Mouse (Mus musculus) kidney, embryonic 15.5 days (tissue): ENCODE data around the gene Gm42906. TPM values are rescaled to one million over a fixed set of nuclear protein-coding genes. Genes with fewer than 3 reads are reported as not detected.

Source experiments
- ATAC-seq: fragments of 200-750 bp; cut with Nextera tagmentation; replicated peaks from 2 replicates; pipeline ENCODE4 v1.8.0; 2017; ENCODE audit warnings: moderate TSS enrichment; ENCODE audit not compliant: low FRiP score
- H3K27ac ChIP-seq: fragments of 300-500 bp; sonication (generic); 2 replicates; pipeline ENCODE4 v1.5.1; 2015; ENCODE audit warnings: mild to moderate bottlenecking, inconsistent platforms
- H3K27me3 ChIP-seq: fragments of 300-500 bp; sonication (generic); 2 replicates; pipeline ENCODE4 v1.6.1; 2015; ENCODE audit warnings: inconsistent platforms
- H3K36me3 ChIP-seq: fragments of 300-500 bp; sonication (generic); 2 replicates; pipeline ENCODE4 v1.6.1; 2015; ENCODE audit warnings: inconsistent platforms
- H3K4me1 ChIP-seq: fragments of 300-500 bp; sonication (generic); 2 replicates; pipeline ENCODE4 v1.6.1; 2015; ENCODE audit warnings: inconsistent platforms
- H3K4me2 ChIP-seq: fragments of 300-500 bp; sonication (generic); 2 replicates; pipeline ENCODE4 v1.6.1; 2015; ENCODE audit warnings: moderate library complexity, mild to moderate bottlenecking, inconsistent platforms
- H3K4me3 ChIP-seq: fragments of 300-500 bp; sonication (generic); replicated peaks from 2 replicates; pipeline ENCODE4 v1.5.1; 2015; ENCODE audit warnings: mild to moderate bottlenecking, inconsistent platforms
- H3K9ac ChIP-seq: fragments of 300-500 bp; sonication (generic); 2 replicates; pipeline ENCODE4 v1.6.1; 2015; ENCODE audit warnings: mild to moderate bottlenecking, inconsistent platforms
- H3K9me3 ChIP-seq: fragments of 300-500 bp; sonication (generic); replicated peaks from 2 replicates; pipeline ENCODE4 v1.6.1; 2016; ENCODE audit warnings: inconsistent platforms
- WGBS: fragments of 180-500 bp; shearing (Covaris S2); methylation state at CpG from one replicate; pipeline ENCODE4 v1.1.7; 2015; ENCODE audit warnings: mixed read lengths; 5-methylcytosine and 5-hydroxymethylcytosine counted together
- polyA plus RNA-seq: library from polyadenylated mRNA; unstranded; fragments of >200 nt; fragmentation: Nextera tagmentation; extraction: Ambion mirVana; gene quantifications from 2 replicates; pipeline ENCODE4 v1.2.1, GENCODE M21; 2015

Gene Gm42906
- polyA plus RNA-seq, 1 experiment from 2014 or later = not detected

DNA sequence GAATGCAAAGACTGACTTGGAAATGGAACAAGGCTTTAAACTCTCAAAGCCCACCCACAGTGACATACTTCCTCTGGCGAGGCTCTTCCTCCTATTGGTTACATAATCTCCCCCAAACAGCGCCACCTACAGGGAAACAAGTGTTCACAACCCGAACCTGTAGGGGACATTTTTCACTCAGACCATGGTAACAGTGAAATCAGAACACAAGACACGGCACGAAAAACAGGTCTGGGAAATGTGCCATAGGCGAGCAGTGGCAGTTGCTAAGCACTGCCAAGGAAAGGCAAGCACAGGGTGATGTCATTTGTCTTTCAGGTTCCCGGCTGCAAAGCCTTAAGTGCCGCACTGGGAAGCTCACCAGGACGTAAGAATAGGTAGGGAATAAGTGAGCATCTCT is 276.4 kb downstream of the Gm42906 start:
- Histone ChIP-seq H3K36me3 (no peaks in the 10 kb centered on the region), H3K27ac (no peak overlapping the region), H3K9me3 (no peaks in the 10 kb centered on the region), H3K9ac (no peak overlapping the region), H3K4me2 (no peak overlapping the region), H3K4me1 (peaks cover 20% of the 10 kb centered on the region), H3K4me3 (no peak overlapping the region), H3K27me3 (no peaks in the 10 kb centered on the region)
- WGBS = 93% methylated on average over 9 of the region's 9 CpGs
- no peak for ATAC-seq

DNA sequence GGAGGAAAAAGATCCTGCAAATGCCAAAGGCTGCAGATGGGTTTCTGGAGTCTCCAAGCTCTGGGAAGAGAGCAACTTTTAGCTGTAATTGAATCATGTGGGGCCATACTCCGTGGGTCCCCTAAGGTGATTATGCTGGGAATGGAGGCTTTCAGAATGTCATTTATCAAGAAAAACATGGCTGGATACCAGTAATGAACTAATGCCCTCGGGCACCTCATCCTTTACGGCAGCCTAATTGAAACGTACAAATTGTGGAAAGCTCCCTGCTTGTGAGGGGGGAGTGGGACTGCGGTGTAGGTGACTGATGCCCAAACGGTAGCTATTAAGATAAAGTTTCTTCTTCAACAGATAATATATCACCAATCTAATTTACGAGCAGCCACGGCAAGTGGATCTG is 278.5 kb downstream of the Gm42906 start:
- Histone ChIP-seq H3K4me1 (peaks cover 5% of the 10 kb centered on the region), H3K27me3 (no peaks in the 10 kb centered on the region), H3K9ac (no peak overlapping the region), H3K4me3 (no peak overlapping the region), H3K36me3 (no peaks in the 10 kb centered on the region), H3K27ac (no peak overlapping the region), H3K4me2 (no peak overlapping the region), H3K9me3 (no peaks in the 10 kb centered on the region)
- ATAC-seq = no peak
- 21% methylated on average over 8 of the region's 8 CpGs for WGBS

DNA sequence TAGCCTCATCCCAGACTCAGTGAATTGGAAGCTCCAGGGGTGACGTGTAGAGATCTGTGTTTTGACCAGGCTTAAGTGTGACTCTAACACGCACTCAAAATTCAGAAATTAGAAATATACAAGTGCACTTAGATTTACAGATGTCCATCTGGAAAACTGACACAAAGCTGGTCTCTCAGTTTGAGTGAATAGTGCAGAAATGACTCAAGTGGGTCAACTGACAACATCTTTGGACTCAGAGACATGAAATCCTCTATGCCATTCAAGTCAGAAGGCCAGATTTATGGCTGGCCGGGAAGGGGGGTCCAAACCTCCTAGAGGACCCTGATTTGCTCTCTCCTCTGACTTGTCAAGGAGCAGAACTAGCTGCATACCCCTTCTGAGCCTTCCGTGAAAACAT is 279.9 kb downstream of the Gm42906 start:
- Histone ChIP-seq H3K4me2 (no peak overlapping the region), H3K27me3 (no peaks in the 10 kb centered on the region), H3K9me3 (no peaks in the 10 kb centered on the region), H3K9ac (no peak overlapping the region), H3K27ac (no peak overlapping the region), H3K4me3 (no peak overlapping the region), H3K36me3 (no peaks in the 10 kb centered on the region), H3K4me1 (peaks cover 11% of the 10 kb centered on the region)
- no peak for ATAC-seq
- WGBS = 88% methylated on average over 4 of the region's 4 CpGs

DNA sequence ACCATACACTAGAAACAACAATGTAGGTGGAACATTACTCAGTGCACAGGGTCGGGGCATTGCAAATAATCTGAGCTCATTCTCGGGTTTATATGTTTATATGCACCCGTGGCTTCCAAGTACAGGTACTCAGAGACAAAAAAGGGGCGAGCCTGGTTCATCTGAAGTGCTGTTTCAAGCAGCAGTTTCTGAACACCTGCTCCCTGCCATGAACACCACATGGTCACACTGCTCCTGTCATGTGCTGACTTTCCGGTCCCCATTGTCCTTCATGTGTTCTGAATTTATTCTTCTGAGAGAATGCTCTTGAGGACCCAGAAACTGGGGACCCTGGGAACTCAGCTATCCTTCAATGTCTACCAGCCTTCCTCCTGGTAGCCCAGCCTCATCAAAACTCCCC is 282.2 kb downstream of the Gm42906 start:
- no peaks in the 10 kb centered on the region for H3K36me3 ChIP-seq
- 58% methylated on average over 5 of the region's 5 CpGs for WGBS
- no peak overlapping the region for H3K9ac ChIP-seq
- no peaks in the 10 kb centered on the region for H3K9me3 ChIP-seq
- H3K27ac ChIP-seq = no peak overlapping the region
- no peaks in the 10 kb centered on the region for H3K27me3 ChIP-seq
- no peak for ATAC-seq
- no peak overlapping the region for H3K4me2 ChIP-seq
- peaks cover 28% of the 10 kb centered on the region for H3K4me1 ChIP-seq
- H3K4me3 ChIP-seq = no peak overlapping the region

DNA sequence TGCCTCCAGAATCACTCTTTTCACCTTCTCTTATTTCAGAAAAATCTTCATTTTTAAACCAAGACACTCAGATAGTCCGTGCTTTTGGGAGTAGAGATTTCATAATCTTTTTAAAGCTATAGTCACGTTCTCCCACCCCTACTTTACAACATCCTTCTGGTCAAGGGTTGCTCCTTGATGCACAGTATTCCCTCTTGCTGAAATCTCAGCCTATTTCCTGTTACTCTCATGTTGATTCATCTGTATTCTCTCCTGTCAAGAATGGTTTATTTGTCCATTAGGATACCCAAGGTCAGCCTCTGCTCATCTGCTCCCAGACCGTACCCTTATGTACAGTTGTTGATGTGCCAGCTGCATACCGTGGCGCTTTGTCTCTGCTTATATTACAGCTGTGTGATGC is 284.0 kb downstream of the Gm42906 start:
- ATAC-seq = no peak
- Histone ChIP-seq H3K4me3 (no peak overlapping the region), H3K27me3 (no peaks in the 10 kb centered on the region), H3K4me2 (no peak overlapping the region), H3K27ac (no peak overlapping the region), H3K4me1 (peaks cover 31% of the 10 kb centered on the region), H3K9me3 (no peaks in the 10 kb centered on the region), H3K36me3 (no peaks in the 10 kb centered on the region), H3K9ac (no peak overlapping the region)
- 62% methylated on average over 5 of the region's 5 CpGs for WGBS

DNA sequence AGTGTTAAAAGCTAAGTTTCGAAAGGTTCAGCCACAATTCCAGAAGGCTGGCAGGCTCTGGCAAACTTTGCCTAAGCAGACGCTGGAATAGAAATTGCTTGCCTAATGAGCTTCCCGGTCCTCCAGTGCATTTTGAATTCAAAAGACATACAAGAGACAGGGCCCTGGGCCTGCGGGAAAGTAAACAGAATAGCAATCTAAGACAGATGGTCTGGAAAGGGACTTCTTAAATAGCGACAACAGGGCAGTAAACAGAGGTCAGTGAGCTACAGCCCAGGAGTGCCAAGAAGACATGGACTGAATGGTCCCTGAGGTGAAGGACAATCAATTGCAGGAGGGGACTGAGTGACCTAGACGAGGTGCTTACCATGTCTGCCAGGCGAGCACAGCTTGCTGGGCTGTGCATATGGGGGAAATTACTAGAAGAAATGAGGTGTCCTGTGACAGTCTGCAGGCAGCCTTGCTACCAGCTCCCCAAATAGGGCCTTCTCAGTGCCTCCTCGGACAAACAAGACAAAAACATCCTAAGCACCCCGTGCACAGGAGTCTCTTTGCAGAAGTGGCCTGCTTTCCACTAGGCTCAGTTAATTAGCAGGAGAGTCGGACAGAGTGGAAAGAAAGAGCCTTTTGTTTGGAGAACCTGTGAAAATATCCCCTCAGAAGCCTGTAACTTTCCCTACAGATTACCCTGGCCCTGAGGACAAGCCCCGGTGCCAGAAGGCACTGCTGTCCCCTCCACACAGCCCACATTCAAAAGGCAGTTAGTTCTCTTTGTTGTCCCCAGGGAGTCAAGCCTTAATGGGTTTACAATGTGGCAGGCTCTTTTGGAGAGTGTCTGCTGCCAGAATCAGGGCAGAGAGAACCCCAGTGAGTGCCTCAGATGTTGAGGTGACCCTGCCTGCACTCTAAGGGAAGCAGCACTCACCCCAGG is 285.0 kb downstream of the Gm42906 start:
- no peak for ATAC-seq
- H3K36me3 ChIP-seq = no peaks in the 10 kb centered on the region
- H3K9ac ChIP-seq = no peak overlapping the region
- H3K27me3 ChIP-seq = no peaks in the 10 kb centered on the region
- no peak overlapping the region for H3K4me2 ChIP-seq
- H3K4me3 ChIP-seq = no peak overlapping the region
- 35% methylated on average over 11 of the region's 11 CpGs for WGBS
- peaks cover 31% of the 10 kb centered on the region for H3K4me1 ChIP-seq
- no peaks in the 10 kb centered on the region for H3K9me3 ChIP-seq
- H3K27ac ChIP-seq = peak overlapping the region; percentile 64

DNA sequence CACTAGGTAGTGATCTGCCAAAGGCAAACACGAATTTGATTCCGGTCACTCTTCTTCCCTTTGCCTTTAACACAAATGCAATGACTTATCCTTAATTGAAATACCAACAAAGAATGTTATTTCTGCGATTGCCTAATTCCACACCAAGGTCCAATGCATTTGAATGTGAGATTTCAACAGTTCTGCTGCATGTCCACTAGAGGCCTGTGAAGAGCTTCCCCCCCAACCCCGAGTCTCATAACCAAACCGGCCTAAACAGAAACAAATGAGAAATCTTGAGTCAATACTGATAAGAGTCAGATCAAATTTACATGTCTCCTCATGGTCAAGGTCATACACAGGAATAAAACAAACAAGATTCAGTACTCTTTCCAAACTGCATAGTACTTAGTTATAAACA is 285.7 kb downstream of the Gm42906 start:
- no peaks in the 10 kb centered on the region for H3K9me3 ChIP-seq
- H3K27me3 ChIP-seq = no peaks in the 10 kb centered on the region
- no peak overlapping the region for H3K4me2 ChIP-seq
- peak overlapping the region; percentile 64 for H3K27ac ChIP-seq
- no peak overlapping the region for H3K9ac ChIP-seq
- WGBS = 33% methylated on average over 5 of the region's 5 CpGs
- no peak overlapping the region for H3K4me3 ChIP-seq
- H3K4me1 ChIP-seq = peaks cover 31% of the 10 kb centered on the region
- no peaks in the 10 kb centered on the region for H3K36me3 ChIP-seq
- ATAC-seq = peak; percentile 77

DNA sequence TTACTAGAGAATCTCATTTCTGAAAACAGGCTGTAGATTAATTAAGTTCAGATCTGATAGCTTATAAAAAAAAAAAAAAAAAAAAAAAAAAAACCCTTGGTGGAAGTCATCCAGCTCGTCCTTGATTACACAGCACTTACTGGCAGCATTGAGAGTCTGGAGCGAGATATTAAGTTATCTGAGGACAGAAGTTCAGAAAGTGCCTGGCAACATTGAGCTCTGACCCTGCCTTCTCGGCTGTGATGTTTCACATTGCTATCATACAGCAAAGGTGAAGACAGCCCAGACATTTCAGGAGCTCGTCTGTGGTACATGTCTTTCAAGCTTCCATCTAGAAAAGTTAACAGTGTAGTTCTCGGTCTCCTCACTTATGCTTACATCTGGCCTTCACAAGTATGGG is 290.1 kb downstream of the Gm42906 start:
- no peak overlapping the region for H3K4me3 ChIP-seq
- no peaks in the 10 kb centered on the region for H3K36me3 ChIP-seq
- H3K9ac ChIP-seq = no peak overlapping the region
- WGBS = 84% methylated on average over 5 of the region's 5 CpGs
- H3K27ac ChIP-seq = no peak overlapping the region
- H3K4me1 ChIP-seq = peaks cover 33% of the 10 kb centered on the region
- no peaks in the 10 kb centered on the region for H3K27me3 ChIP-seq
- ATAC-seq = no peak
- no peak overlapping the region for H3K4me2 ChIP-seq
- H3K9me3 ChIP-seq = no peaks in the 10 kb centered on the region

DNA sequence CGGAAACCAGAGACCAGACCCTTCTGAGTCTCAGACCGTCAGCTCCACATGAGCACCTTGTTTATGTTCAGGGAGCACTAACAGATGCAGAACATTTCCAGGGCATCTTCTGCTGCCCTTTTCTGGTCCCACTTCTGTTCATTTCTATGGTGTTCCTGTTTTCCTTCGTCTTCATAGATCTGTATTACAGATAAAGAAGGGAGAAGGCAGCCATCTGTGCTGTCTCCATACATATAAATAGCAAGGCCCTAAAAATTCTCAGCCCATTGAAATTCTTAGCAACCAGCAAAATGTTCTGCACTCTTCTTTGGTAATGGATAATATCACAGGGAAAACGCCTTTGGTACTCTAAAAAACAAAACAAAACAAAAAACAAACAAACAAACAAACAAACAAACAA is 290.7 kb downstream of the Gm42906 start:
- H3K4me3 ChIP-seq = no peak overlapping the region
- ATAC-seq = no peak
- H3K9me3 ChIP-seq = no peaks in the 10 kb centered on the region
- 75% methylated on average over 4 of the region's 4 CpGs for WGBS
- no peaks in the 10 kb centered on the region for H3K27me3 ChIP-seq
- 0 out of 2 replicates have a peak overlapping the region, but pooled peaks have one; percentile 81 for H3K27ac ChIP-seq
- H3K4me1 ChIP-seq = peaks cover 27% of the 10 kb centered on the region
- no peaks in the 10 kb centered on the region for H3K36me3 ChIP-seq
- no peak overlapping the region for H3K4me2 ChIP-seq
- no peak overlapping the region for H3K9ac ChIP-seq

DNA sequence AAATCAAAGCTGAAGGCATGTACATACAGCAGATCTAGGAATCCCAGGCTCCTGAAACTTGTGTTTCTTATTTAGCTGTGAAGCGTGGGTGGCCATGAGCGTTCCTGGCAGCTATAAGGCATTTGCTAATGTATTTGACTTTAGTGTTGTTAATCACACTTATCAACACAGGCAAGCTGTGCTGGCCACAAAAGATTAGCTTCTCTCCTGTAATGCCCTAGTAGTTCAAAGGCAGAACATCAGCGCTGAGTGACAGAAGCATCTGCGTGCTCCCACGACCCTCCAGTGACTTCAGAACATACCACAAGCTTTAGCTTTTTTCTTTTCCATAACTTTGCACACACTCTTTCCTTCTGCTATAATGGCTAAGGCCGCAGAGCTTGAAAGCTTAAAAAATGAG is 292.0 kb downstream of the Gm42906 start:
- H3K4me2 ChIP-seq = no peak overlapping the region
- 62% methylated on average over 6 of the region's 6 CpGs for WGBS
- no peaks in the 10 kb centered on the region for H3K9me3 ChIP-seq
- H3K4me1 ChIP-seq = peaks cover 19% of the 10 kb centered on the region
- no peak overlapping the region for H3K4me3 ChIP-seq
- no peak; the same call in 1 of the 2 replicates for ATAC-seq
- no peaks in the 10 kb centered on the region for H3K27me3 ChIP-seq
- peak overlapping the region; percentile 81 for H3K27ac ChIP-seq
- no peak overlapping the region for H3K9ac ChIP-seq
- H3K36me3 ChIP-seq = no peaks in the 10 kb centered on the region

DNA sequence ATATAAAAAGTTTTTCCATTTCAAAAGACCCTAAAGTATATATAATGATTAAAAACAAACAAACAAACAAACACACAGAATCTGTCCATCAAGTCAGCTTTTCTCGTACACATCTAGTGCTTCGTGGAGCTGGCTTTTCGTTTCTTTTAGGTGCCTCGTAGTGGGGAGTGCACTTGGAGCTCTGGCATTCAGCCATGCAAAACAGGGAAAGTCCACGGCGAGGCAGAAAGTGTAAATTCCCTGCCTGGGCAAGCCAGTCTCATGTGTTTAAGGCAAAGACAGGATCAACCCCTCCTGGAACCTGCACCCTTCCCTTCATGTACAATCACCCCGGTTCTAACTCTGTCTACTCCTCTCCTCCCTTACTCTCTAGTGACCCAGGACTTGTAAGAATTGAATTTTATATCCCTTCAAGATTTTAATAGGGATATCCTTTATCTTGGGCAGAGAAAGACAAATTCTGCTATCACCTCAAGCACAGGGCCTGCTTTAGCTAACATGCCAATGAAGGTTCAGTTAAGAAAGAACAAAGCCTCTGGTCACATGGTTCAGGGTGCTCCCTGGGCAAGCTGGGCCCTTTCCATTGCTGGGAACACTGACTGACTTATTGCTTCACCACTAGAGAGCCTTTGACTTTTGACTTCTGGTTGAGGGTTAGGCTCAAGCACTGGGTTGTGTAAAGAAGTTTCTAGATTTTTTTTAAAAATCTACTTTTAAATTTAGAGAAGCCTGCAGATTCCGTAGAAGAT is 292.7 kb downstream of the Gm42906 start:
- H3K9ac ChIP-seq = no peak overlapping the region
- H3K4me1 ChIP-seq = peaks cover 14% of the 10 kb centered on the region
- H3K9me3 ChIP-seq = no peaks in the 10 kb centered on the region
- WGBS = 46% methylated on average over 8 of the region's 8 CpGs
- H3K4me3 ChIP-seq = no peak overlapping the region
- no peak overlapping the region for H3K4me2 ChIP-seq
- peak overlapping the region; percentile 81 for H3K27ac ChIP-seq
- H3K36me3 ChIP-seq = no peaks in the 10 kb centered on the region
- 0 out of 2 replicates have a peak, but pooled peaks have one; percentile 49 for ATAC-seq
- H3K27me3 ChIP-seq = no peaks in the 10 kb centered on the region

DNA sequence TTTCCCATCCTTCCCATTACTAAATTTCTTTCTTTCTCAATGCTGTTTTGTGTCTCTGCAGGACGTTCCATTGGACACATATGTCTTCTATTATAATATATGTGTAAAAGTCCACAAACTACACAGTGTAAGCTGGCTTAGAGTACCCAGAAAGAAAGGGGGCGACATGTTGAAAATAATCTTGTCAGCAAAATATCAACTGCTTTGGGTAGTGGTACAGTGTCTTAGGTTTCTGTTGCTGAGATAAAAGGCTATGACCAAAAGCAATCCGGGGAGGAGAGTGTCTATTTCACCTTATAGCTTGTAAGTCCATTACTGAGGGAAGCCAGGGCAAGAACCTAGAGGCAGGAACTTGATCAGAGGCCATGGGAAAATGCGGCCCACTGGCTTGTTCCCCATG is 293.8 kb downstream of the Gm42906 start:
- H3K36me3 ChIP-seq = no peaks in the 10 kb centered on the region
- no peak overlapping the region for H3K27ac ChIP-seq
- no peaks in the 10 kb centered on the region for H3K27me3 ChIP-seq
- peaks cover 14% of the 10 kb centered on the region for H3K4me1 ChIP-seq
- H3K4me3 ChIP-seq = no peak overlapping the region
- ATAC-seq = no peak
- 90% methylated on average over 4 of the region's 4 CpGs for WGBS
- H3K4me2 ChIP-seq = no peak overlapping the region
- H3K9me3 ChIP-seq = no peaks in the 10 kb centered on the region
- no peak overlapping the region for H3K9ac ChIP-seq
